Mouse (Mus musculus): ENCODE results near the gene Trim43a.
"Not testable (repeated sequence)": the region's sequence is repeated elsewhere in the genome, so short reads cannot be mapped to it uniquely, and the experiment has no call there.

Trim43a gene

DNA sequence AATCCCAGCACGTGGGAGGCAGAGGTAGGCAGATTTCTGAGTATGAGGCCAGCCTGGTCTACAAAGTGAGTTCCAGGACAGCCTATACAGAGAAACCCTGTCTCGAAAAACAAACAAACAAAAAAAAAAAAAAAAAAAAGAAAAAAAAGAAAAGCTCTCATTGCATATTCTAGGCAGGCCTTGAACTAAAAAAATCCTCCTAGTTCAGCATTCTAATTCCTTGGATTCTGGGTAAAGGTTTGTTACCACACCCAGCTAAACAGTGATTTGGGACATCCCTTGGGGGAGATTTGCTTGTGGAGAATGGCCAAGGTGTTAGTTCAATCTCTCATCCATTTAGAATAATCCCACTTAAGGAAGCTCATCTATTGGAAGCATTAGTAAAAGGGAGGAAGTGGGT lies at the start of gene Trim43a:
TSS of gene Trim43a (plus strand) at position 301 of the 400 bp plus-strand sequence.
- not testable (repeated sequence) for DNase-seq (ENCODE audit: low spot score)

DNA sequence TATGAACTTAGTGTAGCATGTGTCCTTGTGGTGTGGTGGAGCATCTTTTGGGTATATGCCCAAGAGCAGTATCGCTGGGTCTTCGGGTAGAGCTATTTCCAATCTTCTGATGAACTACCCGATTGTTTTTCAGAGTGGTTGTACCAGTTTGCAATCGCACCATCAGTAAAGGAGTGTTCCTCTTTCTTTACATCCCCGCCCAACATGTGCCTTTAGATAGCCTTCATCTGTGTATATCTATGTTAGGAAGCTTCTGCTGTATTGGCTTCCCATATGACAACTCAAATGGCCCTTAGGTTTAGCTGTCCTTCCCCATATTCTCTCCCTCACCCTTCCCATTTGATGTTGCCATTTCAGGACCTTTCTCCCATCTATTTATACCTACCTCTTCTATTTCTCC lies 46.6 kb upstream of the Trim43a start:
- no peak for DNase-seq (ENCODE audit: low spot score)

DNA sequence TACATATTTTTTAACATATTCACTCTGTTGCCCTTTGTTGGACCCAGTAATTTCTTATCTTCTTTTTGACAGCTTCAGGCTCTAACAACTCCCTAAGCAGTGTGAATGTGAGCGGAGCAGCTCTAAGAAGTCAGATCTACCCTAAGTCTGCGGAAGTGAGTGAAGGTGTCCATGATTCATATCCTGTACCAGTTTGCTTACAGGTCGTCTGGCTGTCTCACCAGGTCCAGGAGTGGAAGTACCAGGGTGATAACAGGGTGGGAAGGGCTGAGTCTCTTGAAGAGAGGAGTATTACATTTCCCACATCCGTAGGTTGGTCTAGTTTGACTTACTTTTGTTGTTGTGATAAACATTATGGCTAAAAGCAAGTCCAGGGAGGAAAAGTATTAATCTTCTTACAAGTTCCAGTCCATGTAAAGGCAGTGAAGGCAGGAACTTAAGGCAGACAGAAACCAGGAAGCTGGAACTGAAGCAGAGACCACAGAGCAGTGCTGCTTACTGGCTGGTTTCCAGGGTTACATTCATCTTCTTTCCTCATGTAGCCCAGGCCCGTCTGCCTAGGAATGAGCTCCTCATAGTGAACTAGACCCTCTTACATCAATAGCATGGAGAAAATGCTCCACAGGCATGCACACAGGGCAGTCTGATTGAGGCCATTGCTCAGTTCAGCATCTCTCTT lies 41.0 kb upstream of the Trim43a start:
- DNase-seq (ENCODE audit: low spot score), result no peak

DNA sequence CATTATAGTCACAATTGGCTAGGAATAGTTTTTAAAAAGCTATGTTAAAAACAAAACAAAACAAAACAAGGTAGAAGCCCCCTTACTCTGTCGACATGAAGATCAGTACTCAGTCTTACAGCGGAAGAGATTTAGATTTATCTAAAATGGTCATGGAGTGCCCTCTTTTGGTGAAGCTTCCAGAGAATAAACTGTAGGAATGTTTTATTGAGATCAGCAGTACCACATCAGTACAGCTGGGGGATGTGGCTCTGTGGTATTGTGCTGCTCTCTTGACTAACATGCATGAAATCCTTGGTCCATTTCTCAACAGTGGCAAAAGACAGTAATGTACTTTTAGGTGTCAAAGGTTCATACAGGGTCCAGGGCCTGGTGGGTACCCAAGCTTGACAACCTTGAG lies 37.9 kb upstream of the Trim43a start:
- peak; percentile 78 for DNase-seq (ENCODE audit: low spot score)

DNA sequence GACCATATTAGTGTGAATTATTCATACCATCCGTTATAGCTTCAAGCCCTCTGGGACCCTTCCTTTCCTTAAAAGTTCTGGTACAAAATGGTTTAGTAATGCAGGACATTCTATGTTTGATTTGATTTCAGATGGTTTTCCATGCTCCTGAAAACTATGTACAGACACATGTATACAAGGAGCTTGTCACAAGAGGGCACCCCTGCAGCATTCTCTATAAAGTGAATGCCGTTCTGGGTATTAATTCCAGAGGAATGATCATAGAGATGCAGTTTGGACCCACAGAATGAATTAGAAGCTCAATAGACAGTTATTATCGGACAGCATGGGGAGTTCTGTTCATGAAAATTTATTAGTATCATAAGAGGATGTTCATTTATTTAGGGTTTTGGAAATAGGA lies 35.2 kb upstream of the Trim43a start:
- DNase-seq (ENCODE audit: low spot score), result peak; percentile 59

DNA sequence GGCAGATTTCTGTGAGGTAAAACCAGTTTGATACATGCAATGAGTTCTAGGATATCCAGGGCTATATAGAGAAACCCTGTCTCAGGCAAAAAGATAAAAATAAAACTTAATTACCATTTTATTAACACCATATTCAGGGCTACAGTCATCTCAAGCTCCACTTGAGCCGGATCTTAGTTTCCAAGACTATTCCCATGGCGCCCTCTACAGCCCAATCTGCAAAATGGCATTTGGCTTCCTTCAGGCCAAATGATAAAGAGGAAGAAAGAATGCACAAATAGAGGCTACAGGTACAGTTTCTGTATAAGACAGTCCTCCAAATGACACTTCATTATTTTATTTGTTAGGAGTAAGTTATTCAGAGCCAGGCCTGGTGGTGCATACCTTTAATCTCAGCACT lies 34.5 kb upstream of the Trim43a start:
- DNase-seq (ENCODE audit: low spot score), result peak; percentile 74

DNA sequence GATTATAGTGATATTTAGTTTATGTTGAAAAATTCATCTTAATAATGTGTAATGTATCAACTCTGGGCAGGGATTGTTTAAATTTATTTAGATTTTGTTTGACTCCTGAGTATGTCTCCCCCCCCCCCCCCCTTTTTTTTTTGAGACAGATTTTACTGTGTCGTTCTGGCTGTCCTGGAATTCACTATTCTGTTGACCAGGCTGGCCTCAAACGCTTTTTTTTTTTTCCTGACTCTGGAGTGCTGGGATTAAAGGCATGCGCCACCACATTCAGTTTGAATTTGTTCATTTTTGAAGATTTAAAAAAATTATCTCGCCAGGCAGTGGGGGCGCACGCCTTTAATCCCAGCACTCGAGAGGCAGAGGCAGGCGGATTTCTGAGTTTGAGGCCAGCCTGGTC lies 34.0 kb upstream of the Trim43a start:
- no peak for DNase-seq (ENCODE audit: low spot score)

DNA sequence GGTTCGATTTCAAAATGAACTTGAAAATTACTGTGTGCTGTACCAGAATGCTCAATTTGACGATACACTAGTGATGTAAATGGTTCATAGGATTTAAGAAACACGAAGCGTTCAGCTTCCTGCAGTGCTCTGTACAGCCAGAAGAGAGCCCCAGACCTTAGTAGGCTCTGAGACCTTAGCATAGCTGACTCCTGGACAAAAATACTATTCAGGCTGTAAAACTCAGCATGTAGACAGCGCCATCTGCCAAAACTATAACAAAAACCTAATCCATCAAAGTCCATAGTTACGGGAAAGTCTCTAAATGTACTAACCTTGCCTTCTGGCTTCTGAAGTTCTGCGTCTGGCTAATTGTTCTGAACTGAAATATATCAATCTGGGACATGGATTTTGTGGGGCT lies 33.4 kb upstream of the Trim43a start:
- peak; percentile 80 for DNase-seq (ENCODE audit: low spot score)

DNA sequence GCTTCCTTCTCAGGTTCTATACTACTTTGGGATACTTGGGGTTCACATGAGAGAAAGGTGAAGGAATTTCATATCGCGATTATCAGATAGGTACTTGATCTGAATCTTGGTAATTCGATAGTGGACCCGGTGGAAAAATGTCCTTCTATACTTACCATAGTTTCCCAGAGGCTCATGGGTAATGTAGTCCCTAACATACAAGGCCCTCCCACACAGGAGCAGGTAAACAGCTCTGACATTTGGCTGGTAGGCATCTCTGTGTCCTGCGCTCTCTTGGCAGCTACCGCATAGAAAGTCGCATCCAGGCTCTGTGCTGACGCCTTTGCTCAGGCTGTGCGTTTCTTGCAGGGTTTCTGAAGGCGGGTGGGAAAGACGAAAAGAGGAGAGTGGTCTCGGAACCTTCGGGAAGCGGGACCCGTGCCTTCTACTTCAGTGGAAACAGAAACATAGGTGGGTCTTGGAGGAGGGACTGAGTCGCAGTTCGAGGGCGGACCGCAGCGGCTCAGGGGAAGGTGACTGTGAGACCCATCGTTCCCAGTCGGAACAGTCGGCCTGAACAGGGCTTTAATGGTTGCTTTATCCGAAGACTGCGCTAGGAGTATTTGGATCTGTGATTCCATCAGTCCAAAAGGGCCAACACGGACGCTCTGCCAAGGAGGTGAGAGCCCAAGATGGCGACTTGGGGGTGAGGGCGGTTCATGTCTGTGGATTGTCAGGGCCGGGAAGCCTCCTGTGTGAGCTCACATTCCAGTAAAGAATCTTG lies 32.7 kb upstream of the Trim43a start, which contains the start of gene Zfp949:
TSS of gene Zfp949 (plus strand) at position 170 of the 763 bp plus-strand sequence.
- DNase-seq (ENCODE audit: low spot score), result peak; percentile 83

DNA sequence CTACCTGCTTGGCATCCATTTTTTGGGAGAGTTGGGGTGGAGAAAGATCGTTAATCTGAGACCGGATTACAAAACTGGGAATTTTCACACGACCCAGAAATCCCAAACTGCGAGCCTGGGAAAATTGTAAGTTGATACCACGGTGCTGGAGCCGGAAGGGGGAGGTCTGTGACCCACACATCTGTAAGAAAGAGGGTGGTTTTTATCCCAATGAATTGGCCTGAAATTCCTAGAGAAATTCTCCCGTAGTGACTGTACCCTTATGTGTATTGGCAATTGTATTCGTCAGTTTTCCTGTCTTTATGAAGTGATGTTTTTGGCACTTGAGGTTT lies 32.1 kb upstream of the Trim43a start:
- no peak for DNase-seq (ENCODE audit: low spot score)

DNA sequence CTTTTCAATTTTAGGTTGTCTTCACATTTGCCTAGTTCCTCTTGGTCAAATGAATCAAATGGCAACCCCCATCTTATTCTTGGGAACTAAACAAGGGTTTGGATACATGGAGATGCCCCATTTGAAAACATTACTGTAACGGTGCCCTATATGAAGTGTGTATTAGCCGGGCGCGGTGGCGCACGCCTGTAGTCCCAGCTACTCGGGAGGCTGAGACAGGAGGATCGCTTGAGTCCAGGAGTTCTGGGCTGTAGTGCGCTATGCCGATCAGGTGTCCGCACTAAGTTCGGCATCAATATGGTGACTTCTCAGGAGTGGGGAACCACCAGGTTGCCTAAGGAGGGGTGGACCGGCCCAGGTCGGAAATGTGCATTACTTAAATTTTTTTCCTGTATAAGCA lies 27.6 kb upstream of the Trim43a start:
- no peak for DNase-seq (ENCODE audit: low spot score)

DNA sequence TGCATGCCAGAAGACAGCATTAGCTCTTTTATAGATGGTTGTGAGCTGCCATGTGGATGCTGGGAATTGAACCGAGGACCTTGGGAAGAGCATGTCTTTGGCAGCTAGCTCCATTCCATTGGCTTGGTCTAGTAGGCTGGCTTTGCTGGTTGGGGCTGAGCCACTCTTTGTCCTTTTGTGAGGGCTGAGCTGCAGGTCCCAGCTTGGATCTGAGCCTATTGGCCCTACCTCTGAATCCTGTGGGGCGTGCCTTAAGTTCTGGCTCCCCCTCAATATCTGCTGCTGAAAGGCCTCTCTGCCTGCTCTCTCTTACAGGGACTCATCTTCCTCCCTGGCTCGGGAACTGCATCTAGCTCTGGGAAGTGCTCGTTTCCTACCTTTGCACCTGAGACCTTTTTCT lies 22.5 kb upstream of the Trim43a start:
- DNase-seq (ENCODE audit: low spot score), result no peak

DNA sequence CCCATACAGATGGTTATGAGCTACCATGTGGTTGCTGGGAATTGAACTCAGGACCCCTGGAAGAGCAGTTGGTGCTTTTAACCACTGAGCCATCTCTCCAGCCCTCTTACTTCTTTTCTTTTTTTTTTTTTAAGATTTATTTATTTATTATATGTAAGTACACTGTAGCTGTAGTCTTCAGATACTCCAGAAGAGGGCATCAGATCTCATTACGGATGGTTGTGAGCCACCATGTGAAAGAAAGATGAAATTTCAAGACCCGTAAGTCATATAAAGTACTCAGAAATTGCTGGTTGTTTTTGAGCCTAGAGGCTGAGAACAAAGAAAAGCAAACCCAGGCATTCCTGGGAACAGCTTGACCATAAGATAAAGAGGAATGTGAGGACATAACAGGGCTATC lies 19.2 kb upstream of the Trim43a start:
- not testable (repeated sequence) for DNase-seq (ENCODE audit: low spot score)

DNA sequence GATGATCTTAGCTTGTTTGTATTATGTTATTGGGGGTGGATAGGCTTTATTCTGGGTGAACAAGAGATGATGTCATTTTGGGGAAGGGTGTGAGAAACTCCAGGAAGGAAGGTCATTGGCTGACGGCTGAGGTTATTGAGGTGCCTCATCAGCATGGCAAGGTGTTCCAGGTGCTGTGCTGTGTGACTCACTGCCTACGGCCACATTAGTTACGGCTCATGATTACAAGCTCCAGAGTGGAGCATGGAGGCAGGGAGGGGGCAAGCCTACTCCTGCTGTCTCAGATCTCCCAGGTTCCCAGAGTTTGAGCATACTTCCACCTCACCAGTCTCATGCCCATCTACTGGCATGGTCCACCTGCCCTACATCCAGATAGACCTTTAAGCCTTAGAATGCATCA lies 10.2 kb upstream of the Trim43a start:
- not testable (repeated sequence) for DNase-seq (ENCODE audit: low spot score)

DNA sequence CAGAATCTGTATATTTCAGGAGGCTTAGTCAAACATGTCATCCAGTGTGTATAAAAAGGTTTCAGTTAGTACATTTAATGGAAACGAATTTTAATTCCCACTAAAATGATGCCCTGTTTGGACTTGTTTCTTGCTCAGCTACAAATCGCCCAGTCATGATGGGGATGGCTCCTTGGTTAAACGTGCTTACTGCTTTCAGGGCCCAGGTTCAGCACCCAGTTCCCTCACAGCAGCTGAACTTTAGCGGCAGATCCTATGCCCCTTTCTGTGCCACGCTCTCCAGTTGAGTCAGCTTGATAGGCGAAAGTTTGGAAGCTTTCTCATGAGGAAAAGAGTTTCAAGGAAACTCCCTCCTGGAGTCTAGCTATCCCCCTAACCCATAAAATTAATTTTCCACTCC lies 13.0 kb downstream of the Trim43a start:
- DNase-seq (ENCODE audit: low spot score), result not testable (repeated sequence)

DNA sequence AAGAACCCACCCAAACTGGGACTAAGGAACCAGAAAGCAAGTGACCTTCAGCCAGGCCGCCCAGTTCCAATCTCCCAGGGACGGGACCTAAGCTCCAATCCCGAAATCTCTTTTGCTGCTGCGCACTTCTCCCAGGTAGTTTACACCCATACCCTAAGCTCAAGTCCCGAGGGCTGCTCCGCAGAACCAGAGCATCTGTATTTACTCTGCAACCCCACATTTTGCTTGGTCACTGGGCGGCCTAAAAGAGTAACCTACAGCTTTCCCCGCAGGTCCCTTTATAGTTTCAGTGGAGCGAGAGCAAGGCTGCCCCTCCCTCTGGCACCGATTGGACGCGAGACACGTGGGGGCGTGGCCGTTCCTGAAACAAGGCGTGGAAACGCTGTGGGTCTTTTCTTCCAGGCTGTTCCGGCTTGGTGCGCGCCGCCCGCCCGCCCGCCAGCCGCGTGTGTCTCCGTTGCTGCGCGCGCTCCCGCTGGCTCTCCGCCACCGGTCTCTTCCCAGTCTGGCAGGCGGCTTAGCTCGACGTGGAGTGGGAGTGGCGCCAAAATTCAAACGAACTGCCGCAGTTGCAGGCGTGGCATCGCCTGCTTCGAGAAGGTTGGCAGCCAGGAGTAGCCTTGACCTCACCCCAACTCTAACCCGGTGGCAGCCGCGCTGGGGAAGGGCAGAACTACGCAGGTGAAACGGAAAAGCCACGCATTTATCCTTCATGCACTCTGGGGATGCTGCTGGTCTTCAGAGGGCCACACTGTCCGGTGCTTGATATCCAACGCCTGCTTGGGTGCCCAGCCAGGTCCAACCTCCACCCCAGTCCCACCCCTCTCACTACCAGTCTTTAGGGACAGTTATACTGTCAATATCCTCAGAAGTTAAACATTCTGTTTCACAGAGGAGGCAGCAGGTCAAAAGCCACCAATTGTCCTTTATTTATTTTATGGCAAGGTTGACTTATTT lies 18.8 kb downstream of the Trim43a start:
- DNase-seq (ENCODE audit: low spot score), result peak; percentile 90

DNA sequence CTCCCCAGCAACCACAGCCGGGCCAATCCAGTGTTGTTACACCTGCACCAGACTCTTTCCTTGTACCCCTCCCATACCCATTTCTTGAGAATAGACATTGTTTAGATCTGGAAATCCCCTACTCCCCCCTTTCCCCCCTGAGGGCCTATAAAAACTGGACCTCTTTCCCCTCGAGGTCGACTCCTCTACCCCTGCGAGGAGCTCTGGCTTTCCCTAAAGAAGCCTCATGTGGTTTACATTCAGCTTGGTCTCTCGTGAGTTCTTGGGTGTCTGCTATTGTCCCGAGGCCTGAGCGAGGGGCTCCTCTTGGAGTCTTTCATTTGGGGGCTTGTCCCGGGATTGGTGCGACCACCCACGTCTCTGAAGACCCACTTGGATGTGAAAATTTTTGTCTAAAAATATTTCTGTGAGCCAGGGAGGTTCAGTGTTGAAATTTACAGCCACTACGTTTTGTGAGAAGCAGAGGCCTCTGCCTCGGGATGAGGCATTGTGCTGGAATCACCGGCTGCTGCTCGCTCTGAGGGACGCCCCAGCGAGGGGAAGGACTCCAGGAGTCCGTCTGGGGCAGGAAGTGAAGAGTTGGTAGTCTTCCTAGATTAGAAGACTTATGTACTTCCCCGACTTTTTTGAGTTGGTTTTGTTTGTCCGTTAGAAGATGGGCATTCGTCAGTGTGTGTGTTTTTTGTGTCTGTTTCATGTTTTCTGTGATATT lies 45.3 kb downstream of the Trim43a start:
- not testable (repeated sequence) for DNase-seq (ENCODE audit: low spot score)

DNA sequence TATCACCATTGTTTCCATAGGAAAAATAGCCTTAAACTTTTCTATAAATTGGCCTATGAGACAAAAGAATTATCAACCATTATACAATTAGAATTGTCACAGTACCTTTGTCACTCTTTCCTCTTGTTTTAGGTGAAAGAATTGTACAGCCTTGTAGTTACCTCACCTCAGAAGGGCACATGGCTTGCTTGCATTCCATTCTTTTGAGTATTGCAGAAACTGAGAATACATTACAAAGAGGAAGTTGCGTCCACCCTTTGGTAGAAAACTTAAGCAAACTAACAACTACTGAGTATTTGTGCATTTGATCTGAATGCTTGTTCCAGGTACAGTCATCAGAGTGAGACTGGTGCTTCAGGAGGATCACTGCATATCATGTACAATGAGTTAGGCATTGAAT lies 57.4 kb downstream of the Trim43a start:
- DNase-seq (ENCODE audit: low spot score), result not testable (repeated sequence)
